Mouse (Mus musculus): ENCODE results near the gene Sympk.

- TF ChIP-seq POLR2A (IDR thresholded peaks at IDR 0.05; ENCODE audit: insufficient read depth, low read depth, low read length) (no peak), CTCF (IDR thresholded peaks at IDR 0.05; ENCODE audit: insufficient read depth, low read depth, low read length) (no peak)
Observed at GRCm38 (mm10) chr7:19100290-19100689, 76.1 kb downstream of the Sympk start.

Measured in olfactory bulb, adult 2 months (tissue).